Mouse (Mus musculus) liver (tissue): Measurements from ENCODE around the gene Mrpl51.

Source experiments
- DNase-seq: peaks from one replicate; pipeline ENCODE4 v3.0.0-alpha.2; 2020; ENCODE audit warnings: mixed read lengths

Gene Mrpl51

GRCm38 (mm10) chr6:125236341-125236740 is 44.7 kb downstream of the Mrpl51 start:
- DNase-seq = no peak

GRCm38 (mm10) chr6:125236782-125237181 is 45.2 kb downstream of the Mrpl51 start, which contains the start of gene Cd27:
Gene Cd27, minus strand, starts transcription at chr6:125237010.
- DNase-seq = no peak

DNA sequence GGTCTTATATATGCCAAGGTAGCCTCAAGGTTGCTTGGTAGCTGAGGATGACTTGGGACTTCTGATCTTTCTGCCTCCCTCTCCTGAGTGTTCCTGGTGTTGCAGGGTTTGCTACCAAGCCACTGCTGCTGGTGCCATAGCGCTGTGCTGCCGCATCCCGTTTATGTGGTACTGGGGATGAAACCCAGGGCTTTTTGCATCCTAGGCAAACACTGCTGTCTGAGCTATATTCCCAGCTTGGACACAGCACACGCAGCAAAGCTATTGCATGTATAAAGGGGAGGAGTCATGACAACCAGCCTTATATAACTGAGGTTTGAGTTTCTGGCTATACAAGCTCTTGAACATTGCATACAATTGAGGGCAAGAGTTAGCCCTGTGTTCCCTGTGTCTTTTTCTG is 45.8 kb downstream of the Mrpl51 start:
- DNase-seq = no peak

DNA sequence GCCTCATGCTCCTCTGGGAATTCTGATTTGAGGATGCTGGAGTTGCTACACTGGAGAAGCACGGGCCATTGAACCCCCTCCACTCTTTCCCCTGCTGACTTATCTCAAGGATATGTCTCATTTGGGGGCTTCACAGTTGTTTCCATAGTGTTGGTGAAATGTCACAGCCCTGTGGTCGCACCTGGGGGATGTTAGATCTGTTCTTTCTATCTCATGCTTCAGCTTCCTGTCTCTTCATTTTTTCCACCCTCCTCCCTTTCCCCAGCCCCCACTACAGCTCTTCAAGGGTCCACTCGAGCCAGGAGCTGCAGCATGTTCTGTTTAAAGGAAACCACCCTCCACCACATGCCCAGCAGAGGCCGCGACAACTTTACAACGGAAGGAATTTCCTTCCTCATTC is 46.8 kb downstream of the Mrpl51 start:
- DNase-seq = no peak

GRCm38 (mm10) chr6:125239547-125239946 is 47.9 kb downstream of the Mrpl51 start:
- DNase-seq = no peak

DNA sequence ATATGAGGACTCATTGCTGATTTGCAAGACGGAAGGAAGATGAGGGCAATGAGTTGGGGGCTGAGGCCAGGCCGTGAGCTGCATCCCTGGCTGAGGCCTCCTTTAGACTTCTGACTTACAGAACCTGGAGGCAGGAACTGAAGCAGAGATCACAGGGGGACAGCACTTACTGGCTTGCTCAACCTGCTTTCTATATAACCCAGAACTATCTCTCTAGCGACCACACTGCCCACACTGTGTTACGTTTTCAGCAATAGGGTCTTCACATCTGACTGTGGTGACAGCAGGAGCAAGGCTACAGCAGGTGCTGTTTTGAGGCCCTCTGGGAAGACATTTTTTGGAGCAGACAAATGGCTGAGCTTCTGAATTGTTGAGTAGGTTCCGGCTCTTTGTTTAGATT is 49.0 kb downstream of the Mrpl51 start:
- no peak for DNase-seq

GRCm38 (mm10) chr6:125241566-125241965 is 50.0 kb downstream of the Mrpl51 start:
- no peak for DNase-seq

GRCm38 (mm10) chr6:125244551-125244950 is 53.0 kb downstream of the Mrpl51 start:
- no peak for DNase-seq
